Mouse (Mus musculus) bone marrow macrophage, adult 2 months (primary cell): ENCODE data around the gene Ccdc6.
"Not testable (repeated sequence)": the region's sequence is repeated elsewhere in the genome, so short reads cannot be mapped to it uniquely, and the experiment has no call there.

Experiments used
- CTCF ChIP-seq: IDR thresholded peaks from 2 replicates; pipeline ENCODE4 v1.5.1; 2012; ENCODE audit warnings: low read depth, mild to moderate bottlenecking, low read length, moderate library complexity
- POLR2A ChIP-seq: IDR thresholded peaks from 2 replicates; pipeline ENCODE4 v1.6.1; 2012; ENCODE audit warnings: mild to moderate bottlenecking, low read depth, low read length, borderline replicate concordance

DNA sequence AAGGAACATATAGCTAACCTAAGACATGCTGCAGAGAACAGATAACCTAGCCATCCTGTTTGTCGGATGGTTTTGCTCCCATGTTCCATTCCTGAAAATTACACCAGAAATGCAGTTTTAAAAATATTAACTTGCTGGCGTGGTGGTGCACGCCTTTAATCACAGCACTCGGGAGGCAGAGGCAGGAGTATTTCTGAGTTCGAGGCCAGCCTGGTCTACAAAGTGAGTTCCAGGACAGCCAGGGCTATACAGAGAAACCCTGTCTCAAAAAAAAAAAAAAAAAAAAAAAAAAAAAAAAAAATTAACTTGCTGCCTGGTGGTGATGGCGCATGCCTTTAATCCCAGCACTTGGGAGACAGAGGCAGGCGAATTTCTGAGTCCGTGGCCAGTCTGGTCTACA, 125.3 kb downstream of the Ccdc6 start:
- TF ChIP-seq POLR2A, CTCF: not testable (repeated sequence)
